Mouse (Mus musculus): ENCODE data around the gene Kifap3. TPM values are rescaled to one million over a fixed set of nuclear protein-coding genes. Genes with fewer than 3 reads are reported as not detected.

Kifap3 gene
- polyA plus RNA-seq (2012; ENCODE audit: low replicate concordance), result 0.50 and 1.8 TPM in 2 replicates

DNA sequence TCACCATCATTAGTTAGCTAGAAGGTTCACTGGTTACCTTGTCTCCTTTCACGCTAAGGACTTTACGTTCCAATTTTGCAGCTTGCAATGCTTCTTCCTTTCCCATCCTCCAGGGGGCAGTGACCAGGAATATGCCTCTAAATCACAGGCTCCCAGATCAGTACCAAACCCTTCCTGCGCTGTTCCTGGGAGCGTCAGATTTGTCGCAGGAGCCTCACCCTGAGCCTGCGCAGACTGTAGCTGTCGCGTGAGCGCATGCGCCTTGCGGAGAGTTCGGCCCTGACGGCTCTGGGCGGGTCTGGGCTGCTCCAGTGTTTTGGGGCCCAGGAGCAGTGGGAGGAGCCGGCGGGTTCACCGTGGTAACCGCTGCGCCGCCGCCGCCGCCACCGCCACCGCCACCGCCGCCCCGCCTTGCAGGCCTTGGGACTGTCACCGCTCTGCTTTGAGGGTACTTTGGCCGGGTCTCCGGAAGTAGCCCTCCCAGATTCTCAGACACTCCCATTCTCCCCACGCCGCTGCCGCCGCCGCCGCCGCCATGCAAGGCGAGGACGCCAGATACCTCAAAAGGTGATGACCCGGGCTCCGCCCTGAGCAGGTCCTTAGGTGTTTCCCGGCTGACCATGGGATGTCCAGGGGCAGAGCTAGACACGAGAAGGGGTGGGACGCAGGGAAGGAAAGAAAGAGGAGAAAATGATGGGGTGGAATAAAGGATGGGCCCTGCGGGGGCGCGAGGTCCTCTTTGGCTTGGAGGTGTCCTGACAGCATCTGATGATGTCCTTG is at the start of gene Kifap3:
TSS of gene Kifap3 (plus strand) at position 248 of the 780 bp plus-strand sequence.

DNA sequence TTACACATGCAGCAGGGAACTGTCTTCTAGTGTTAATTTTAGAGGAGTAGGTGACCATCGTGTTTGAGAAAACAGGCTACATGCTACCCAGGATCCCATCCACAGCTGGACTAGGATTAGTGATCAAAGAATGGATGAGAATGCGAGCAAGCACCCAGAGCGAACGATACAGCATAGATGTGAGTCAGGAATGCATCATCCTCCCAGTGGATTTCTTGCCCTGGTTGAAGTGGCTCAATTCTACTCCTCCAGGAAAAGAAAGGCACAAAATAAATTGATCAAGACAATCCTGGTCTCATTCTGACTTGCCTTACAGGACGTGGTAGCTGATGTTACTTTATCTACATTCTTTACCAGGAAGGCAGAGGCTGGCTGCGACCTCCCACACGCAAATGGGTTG is 149.5 kb downstream of the Kifap3 start, which contains the start of gene Scyl3:
TSS of gene Scyl3 (plus strand) at position 255 of the 400 bp plus-strand sequence.

Other genes with a start within 250 kb of the Kifap3 start
- not detected in 2 replicates for gene Mettl11b, start 54.4 kb upstream of the Kifap3 start, polyA plus RNA-seq (2012; ENCODE audit: low replicate concordance)
- gene Scyl3, start 149.5 kb downstream of the Kifap3 start, polyA plus RNA-seq (2012; ENCODE audit: low replicate concordance), result 4.5 and 5.8 TPM in 2 replicates
- 0.43 and 1.4 TPM in 2 replicates for gene BC055324, start 215.2 kb downstream of the Kifap3 start, polyA plus RNA-seq (2012; ENCODE audit: low replicate concordance)
- 0.16 TPM in 1 of 2 replicates, not detected in the other for gene Mettl18, start 215.3 kb downstream of the Kifap3 start, polyA plus RNA-seq (2012; ENCODE audit: low replicate concordance)

Data from leukemia stem cell, adult 10-12 weeks (primary cell).